Mouse (Mus musculus) limb, embryonic 14.5 days (tissue): ENCODE results near the gene Rapgef6. TPM values are rescaled to one million over a fixed set of nuclear protein-coding genes. Genes with fewer than 3 reads are reported as not detected.

Experiments
- ATAC-seq: fragments of 200-750 bp; cut with Nextera tagmentation; 2 replicates; pipeline ENCODE4 v1.8.0; 2017; ENCODE audit warnings: low read depth, moderate number of reproducible peaks, moderate TSS enrichment; ENCODE audit not compliant: low FRiP score
- DNase-seq: peaks from one replicate; pipeline ENCODE4 v3.0.0-alpha.2; 2015; ENCODE audit warnings: low spot score
- H3K27ac ChIP-seq: fragments of 300-500 bp; sonication (generic); replicated peaks from 2 replicates; pipeline ENCODE4 v1.5.1; 2014; ENCODE audit warnings: low read depth, mild to moderate bottlenecking, low read length, moderate library complexity, mixed read lengths
- H3K27me3 ChIP-seq: fragments of 300-500 bp; sonication (generic); 2 replicates; pipeline ENCODE4 v1.6.1; 2014; ENCODE audit warnings: low read length, mixed read lengths; ENCODE audit not compliant: control insufficient read depth, insufficient read depth
- H3K36me3 ChIP-seq: fragments of 300-500 bp; sonication (generic); 2 replicates; pipeline ENCODE4 v1.6.1; 2014; ENCODE audit warnings: mild to moderate bottlenecking, low read length, moderate library complexity, mixed read lengths; ENCODE audit not compliant: control insufficient read depth, insufficient read depth
- H3K4me1 ChIP-seq: fragments of 300-500 bp; sonication (generic); 2 replicates; pipeline ENCODE4 v1.6.1; 2014; ENCODE audit warnings: antibody characterized with exemption, low read length, mixed read lengths; ENCODE audit not compliant: control insufficient read depth, insufficient read depth
- H3K4me2 ChIP-seq: fragments of 300-500 bp; sonication (generic); replicated peaks from 2 replicates; pipeline ENCODE4 v1.6.1; 2014; ENCODE audit warnings: low read depth, mild to moderate bottlenecking, low read length, moderate library complexity; ENCODE audit not compliant: severe bottlenecking
- H3K4me3 ChIP-seq: fragments of 300-500 bp; sonication (generic); replicated peaks from 2 replicates; pipeline ENCODE4 v1.5.1; 2014; ENCODE audit warnings: low read length
- H3K9ac ChIP-seq: fragments of 300-500 bp; sonication (generic); 2 replicates; pipeline ENCODE4 v1.6.1; 2014; ENCODE audit warnings: mild to moderate bottlenecking, low read depth, low read length, moderate library complexity; ENCODE audit not compliant: severe bottlenecking
- H3K9me3 ChIP-seq: fragments of 300-500 bp; sonication (generic); 2 replicates; pipeline ENCODE4 v1.6.1; 2016; ENCODE audit warnings: low read length; ENCODE audit not compliant: control insufficient read depth
- POLR2A ChIP-seq: fragments of 200-500 bp; IDR thresholded peaks from 2 replicates; pipeline ENCODE4 v1.8.0; 2012; ENCODE audit warnings: inconsistent platforms, mild to moderate bottlenecking, moderate library complexity, borderline replicate concordance; ENCODE audit not compliant: insufficient read depth, insufficient read length; ENCODE audit errors: extremely low read depth
- WGBS: fragments of 180-500 bp; shearing (Covaris S2); extraction: QIAGEN DNeasy Blood & Tissue Kit; methylation state at CpG from one replicate; pipeline ENCODE4 v1.1.7; 2014; 5-methylcytosine and 5-hydroxymethylcytosine counted together
- polyA plus RNA-seq, 2 experiments: library from polyadenylated mRNA; depleted of rRNA in 1 of 2; stranded (reverse) in 1 of 2; unstranded in 1 of 2; fragments of >200 nt; fragmentation: Nextera tagmentation in 1 of 2; extraction: Ambion mirVana in 1 of 2; gene quantifications; 2 replicates each; pipeline versions ENCODE4 v1.2.1 to v1.2.3; 2012 to 2014

Gene Rapgef6
- polyA plus RNA-seq, 2 experiments, result 13.8 to 26.6 TPM

DNA sequence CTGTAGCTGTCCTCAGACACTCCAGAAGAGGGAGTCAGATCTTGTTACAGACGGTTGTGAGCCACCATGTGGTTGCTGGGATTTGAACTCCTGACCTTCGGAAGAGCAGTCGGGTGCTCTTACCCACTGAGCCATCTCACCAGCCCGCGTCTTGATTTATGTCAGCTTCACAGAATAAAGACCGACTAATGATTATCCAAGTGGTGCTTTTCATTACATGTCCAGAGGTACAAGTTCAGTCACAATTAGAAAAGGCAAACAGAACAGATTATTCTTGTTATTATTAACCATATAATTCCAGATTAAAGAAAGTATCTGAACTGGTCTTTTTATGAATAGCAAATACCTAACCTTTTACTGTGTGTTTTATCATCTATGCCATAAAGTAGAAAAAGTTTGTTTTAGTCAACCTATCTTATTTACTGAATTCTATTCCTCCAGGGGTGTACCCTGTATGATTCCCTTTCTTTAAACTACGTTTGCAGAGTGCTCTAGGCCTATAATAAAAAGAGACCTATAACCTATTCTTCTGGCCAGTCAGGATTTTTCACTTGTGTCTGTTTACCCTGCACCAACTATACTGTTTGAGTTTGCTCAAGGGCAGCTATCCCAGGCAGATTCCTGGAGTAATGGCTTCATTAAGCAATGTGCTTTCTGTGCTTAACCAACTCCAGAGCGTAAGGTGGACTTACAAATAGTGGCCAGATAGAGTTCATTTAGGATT, 151.1 kb downstream of the Rapgef6 start:
- no peak overlapping the region for H3K27ac ChIP-seq
- H3K9ac ChIP-seq, result no peak overlapping the region
- 74% methylated on average over 8 of the region's 8 CpGs for WGBS
- H3K4me1 ChIP-seq, result no peaks in the 10 kb centered on the region
- H3K9me3 ChIP-seq, result no peaks in the 10 kb centered on the region
- ATAC-seq, result no peak
- no peak for TF ChIP-seq POLR2A
- H3K36me3 ChIP-seq, result peaks cover 14% of the 10 kb centered on the region
- H3K4me2 ChIP-seq, result no peak overlapping the region
- no peak for DNase-seq
- no peaks in the 10 kb centered on the region for H3K27me3 ChIP-seq
- H3K4me3 ChIP-seq, result no peak overlapping the region

DNA sequence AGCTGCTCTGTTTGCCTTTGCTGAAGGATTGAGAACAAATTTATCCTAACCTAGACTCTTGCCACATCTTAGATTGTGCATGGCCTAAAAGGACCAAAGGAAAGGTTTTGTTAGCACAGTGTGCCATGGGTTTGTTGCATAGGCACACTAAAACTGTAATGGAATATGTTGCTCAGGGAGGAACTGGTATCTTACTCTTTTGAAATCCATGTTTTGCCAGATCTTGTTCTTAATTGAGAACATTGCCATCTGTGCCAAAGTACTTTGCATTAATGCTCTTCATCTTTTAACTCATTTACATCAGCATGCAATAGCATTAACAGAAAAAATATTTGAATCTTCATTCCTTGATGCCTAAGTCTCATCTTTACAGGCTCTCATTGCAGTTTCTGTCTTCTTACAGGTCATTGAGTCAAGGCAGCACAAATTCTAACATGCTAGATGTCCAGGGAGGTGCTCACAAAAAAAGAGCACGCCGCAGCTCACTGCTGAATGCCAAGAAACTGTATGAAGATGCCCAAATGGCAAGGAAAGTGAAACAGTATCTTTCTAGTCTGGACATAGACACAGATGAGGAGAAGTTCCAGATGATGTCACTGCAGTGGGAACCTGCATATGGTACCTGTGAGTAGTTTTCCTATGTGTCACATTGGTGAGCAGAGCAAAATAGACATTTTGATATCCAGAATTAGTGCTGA, 153.3 kb downstream of the Rapgef6 start:
- no peak for DNase-seq
- H3K4me2 ChIP-seq, result no peak overlapping the region

DNA sequence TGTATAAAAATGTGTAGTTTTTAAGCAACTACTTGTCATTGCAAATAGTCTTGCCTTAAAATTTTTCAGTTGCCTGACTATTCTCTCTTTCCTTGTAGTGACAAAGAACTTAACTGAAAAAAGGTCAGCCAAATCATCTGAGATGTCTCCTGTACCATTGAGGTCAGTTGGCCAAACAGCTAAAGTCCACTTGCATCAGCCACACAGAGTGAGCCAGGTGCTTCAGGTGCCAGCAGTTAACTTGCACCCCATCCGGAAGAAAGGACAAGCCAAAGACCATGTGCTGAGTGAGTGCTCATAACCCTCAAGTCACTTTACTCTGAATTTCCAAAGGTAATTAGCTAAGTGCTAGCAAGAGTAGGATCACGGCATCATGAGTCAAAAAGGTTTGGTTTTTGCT, 156.5 kb downstream of the Rapgef6 start:
- no peak overlapping the region for H3K4me3 ChIP-seq
- H3K4me2 ChIP-seq, result no peak overlapping the region
- 89% methylated on average over 2 of the region's 2 CpGs for WGBS
- TF ChIP-seq POLR2A, result no peak
- ATAC-seq (no peak), DNase-seq (no peak)
- no peaks in the 10 kb centered on the region for H3K9me3 ChIP-seq
- H3K27ac ChIP-seq, result no peak overlapping the region
- H3K9ac ChIP-seq, result no peak overlapping the region
- H3K4me1 ChIP-seq, result no peaks in the 10 kb centered on the region
- peaks cover 38% of the 10 kb centered on the region for H3K36me3 ChIP-seq
- H3K27me3 ChIP-seq, result no peaks in the 10 kb centered on the region

More for the DNA sequence above, 153.3 kb downstream of the Rapgef6 start:
- ATAC-seq, result no peak
- no peak overlapping the region for H3K4me3 ChIP-seq
- TF ChIP-seq POLR2A, result no peak
- no peaks in the 10 kb centered on the region for H3K27me3 ChIP-seq
- H3K9ac ChIP-seq, result no peak overlapping the region
- no peaks in the 10 kb centered on the region for H3K4me1 ChIP-seq
- peaks cover 29% of the 10 kb centered on the region for H3K36me3 ChIP-seq
- H3K9me3 ChIP-seq, result no peaks in the 10 kb centered on the region
- no peak overlapping the region for H3K27ac ChIP-seq
- 97% methylated on average over 2 of the region's 2 CpGs for WGBS

DNA sequence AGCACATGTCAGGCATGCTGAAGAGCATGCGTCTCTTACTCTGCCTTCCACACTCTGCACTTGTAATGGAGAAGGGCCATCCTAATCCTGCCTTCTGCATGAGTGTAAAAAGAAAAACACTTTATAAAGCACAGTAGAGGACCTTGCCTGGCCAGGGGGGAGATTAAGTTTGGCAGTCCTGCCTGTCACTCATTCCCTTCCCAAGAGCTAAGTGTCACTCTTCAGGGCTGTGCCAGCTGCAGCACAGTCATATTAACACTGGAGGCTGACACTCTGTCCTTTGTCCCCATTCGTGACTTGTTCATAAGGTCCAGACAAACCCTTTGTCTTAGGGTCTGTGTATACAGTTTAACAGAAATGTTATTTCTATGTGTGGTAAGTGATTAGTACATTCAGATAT, 162.2 kb downstream of the Rapgef6 start:
- DNase-seq (peak; percentile 8), ATAC-seq (peak; percentile 68)

DNA sequence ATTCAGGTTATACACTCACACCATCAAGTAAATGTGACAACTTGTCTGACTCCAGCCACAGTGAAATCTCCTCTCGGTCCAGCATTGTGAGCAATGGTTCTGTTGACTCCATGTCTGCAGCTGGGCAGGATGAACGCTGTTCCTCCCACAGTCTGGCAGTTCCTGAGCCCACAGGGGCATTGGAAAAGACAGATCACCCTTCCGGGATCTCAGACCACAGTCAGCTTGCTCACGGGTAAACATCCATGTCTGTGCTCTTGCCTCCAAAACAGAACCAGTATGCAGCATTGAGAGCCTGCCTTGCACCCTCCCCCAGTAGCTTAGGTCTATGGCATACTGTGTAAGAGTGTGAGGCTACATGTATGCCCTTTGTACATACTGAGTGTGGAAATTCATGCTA, 167.5 kb downstream of the Rapgef6 start:
- H3K4me3 ChIP-seq, result no peak overlapping the region
- no peaks in the 10 kb centered on the region for H3K9me3 ChIP-seq
- ATAC-seq (no peak), DNase-seq (no peak)
- H3K36me3 ChIP-seq, result peaks cover 46% of the 10 kb centered on the region
- H3K27me3 ChIP-seq, result no peaks in the 10 kb centered on the region
- no peak for TF ChIP-seq POLR2A
- WGBS, result 82% methylated on average over 4 of the region's 4 CpGs
- no peak overlapping the region for H3K9ac ChIP-seq
- H3K4me2 ChIP-seq, result no peak overlapping the region
- H3K27ac ChIP-seq, result no peak overlapping the region
- peaks cover 4% of the 10 kb centered on the region; the same call in 1 of the 2 replicates for H3K4me1 ChIP-seq

More for the DNA sequence above, 162.2 kb downstream of the Rapgef6 start:
- WGBS, result 79% methylated on average over 2 of the region's 2 CpGs
- Histone ChIP-seq H3K27me3 (no peaks in the 10 kb centered on the region), H3K4me1 (peaks cover 4% of the 10 kb centered on the region; the same call in 1 of the 2 replicates), H3K9ac (no peak overlapping the region), H3K36me3 (peaks cover 40% of the 10 kb centered on the region), H3K9me3 (no peaks in the 10 kb centered on the region), H3K27ac (no peak overlapping the region), H3K4me3 (no peak overlapping the region), H3K4me2 (no peak overlapping the region)
- TF ChIP-seq POLR2A, result no peak
